Mouse (Mus musculus): ENCODE data around the gene Arpc4.
"Not testable (repeated sequence)": the region's sequence is repeated elsewhere in the genome, so short reads cannot be mapped to it uniquely, and the experiment has no call there.

Arpc4 gene

GRCm38 (mm10) chr6:113377496-113378385 is at the start of gene Arpc4, which contains the start of gene Tada3:
Arpc4 (plus strand) TSS chr6:113378115.
Tada3 (minus strand) TSS chr6:113377883.
- peak; percentile 94 for DNase-seq

- DNase-seq = no peak
Measured at GRCm38 (mm10) chr6:113329396-113329795, 48.5 kb upstream of the Arpc4 start.

- peak; percentile 50 for DNase-seq
Measured at GRCm38 (mm10) chr6:113330547-113330946, 47.4 kb upstream of the Arpc4 start.

- DNase-seq = no peak
Measured at GRCm38 (mm10) chr6:113331721-113332120, 46.2 kb upstream of the Arpc4 start.

GRCm38 (mm10) chr6:113332734-113333133 is 45.2 kb upstream of the Arpc4 start:
- DNase-seq = not testable (repeated sequence)

- DNase-seq = peak; percentile 55
Measured at GRCm38 (mm10) chr6:113333137-113333950, 44.6 kb upstream of the Arpc4 start.

- DNase-seq = no peak
Measured at GRCm38 (mm10) chr6:113334216-113334615, 43.7 kb upstream of the Arpc4 start.

GRCm38 (mm10) chr6:113336852-113337620 is 40.9 kb upstream of the Arpc4 start:
- DNase-seq = peak; percentile 35

- peak; percentile 39 for DNase-seq
Measured at GRCm38 (mm10) chr6:113341574-113341973, 36.3 kb upstream of the Arpc4 start.

GRCm38 (mm10) chr6:113342297-113342696 is 35.6 kb upstream of the Arpc4 start:
- DNase-seq = peak; percentile 10

- DNase-seq = peak; percentile 87
Measured at GRCm38 (mm10) chr6:113343177-113344092, 34.5 kb upstream of the Arpc4 start, which contains the start of gene Camk1. Camk1 (minus strand) TSS chr6:113343984.

- peak; percentile 95 for DNase-seq
Measured at GRCm38 (mm10) chr6:113344321-113344720, 33.6 kb upstream of the Arpc4 start.

GRCm38 (mm10) chr6:113346897-113347296 is 31.0 kb upstream of the Arpc4 start:
- DNase-seq = no peak

GRCm38 (mm10) chr6:113350538-113350937 is 27.4 kb upstream of the Arpc4 start:
- DNase-seq = no peak

- no peak for DNase-seq
Measured at GRCm38 (mm10) chr6:113351161-113351560, 26.8 kb upstream of the Arpc4 start.

- peak; percentile 33 for DNase-seq
Measured at GRCm38 (mm10) chr6:113351653-113352052, 26.3 kb upstream of the Arpc4 start.

- no peak for DNase-seq
Measured at GRCm38 (mm10) chr6:113352820-113353219, 25.1 kb upstream of the Arpc4 start.

GRCm38 (mm10) chr6:113353696-113354095 is 24.2 kb upstream of the Arpc4 start:
- DNase-seq = peak; percentile 50

GRCm38 (mm10) chr6:113361476-113361875 is 16.4 kb upstream of the Arpc4 start:
- no peak for DNase-seq

- no peak for DNase-seq
Measured at GRCm38 (mm10) chr6:113362241-113362640, 15.7 kb upstream of the Arpc4 start.

- no peak for DNase-seq
Measured at GRCm38 (mm10) chr6:113364518-113365135, 13.3 kb upstream of the Arpc4 start.
